Mouse (Mus musculus): ENCODE results near the gene Col23a1. TPM values are rescaled to one million over a fixed set of nuclear protein-coding genes. Genes with fewer than 3 reads are reported as not detected.

Col23a1 gene
- polyA plus RNA-seq, 1 experiment from 2014 or later: 24.3 TPM

DNA sequence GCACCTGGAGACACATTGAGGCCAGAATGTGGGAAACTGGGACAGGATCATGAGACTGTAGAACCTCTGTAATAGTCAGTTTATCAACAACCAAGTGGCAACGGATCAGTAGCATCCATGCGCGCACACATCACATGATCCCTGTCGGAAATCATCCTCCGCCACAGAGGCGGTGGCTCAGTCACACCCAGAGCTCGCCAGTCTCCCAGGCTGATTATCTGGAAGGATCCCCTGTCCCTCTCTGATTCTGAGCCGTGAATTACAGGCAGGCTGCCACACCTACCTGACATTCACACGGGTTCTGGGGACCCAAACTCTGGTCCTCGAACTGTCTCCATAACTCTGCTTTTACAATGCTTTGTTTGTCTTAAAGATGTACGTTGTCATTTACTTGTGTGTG lies 110.6 kb downstream of the Col23a1 start:
- Histone ChIP-seq H3K27me3 (replicated peaks; ENCODE audit: low read depth, poor library complexity, severe bottlenecking) (no peaks in the 10 kb centered on the region), H3K4me3 (no peak overlapping the region), H3K4me1 (peaks cover 5% of the 10 kb centered on the region; the same call in 1 of the 2 replicates), H3K27ac (replicated peaks) (no peak overlapping the region), H3K36me3 (replicated peaks) (no peaks in the 10 kb centered on the region), H3K9me3 (no peaks in the 10 kb centered on the region)
- WGBS: 93% methylated on average over 11 of the region's 11 CpGs
- DNase-seq (ENCODE audit: low spot score): no peak

DNA sequence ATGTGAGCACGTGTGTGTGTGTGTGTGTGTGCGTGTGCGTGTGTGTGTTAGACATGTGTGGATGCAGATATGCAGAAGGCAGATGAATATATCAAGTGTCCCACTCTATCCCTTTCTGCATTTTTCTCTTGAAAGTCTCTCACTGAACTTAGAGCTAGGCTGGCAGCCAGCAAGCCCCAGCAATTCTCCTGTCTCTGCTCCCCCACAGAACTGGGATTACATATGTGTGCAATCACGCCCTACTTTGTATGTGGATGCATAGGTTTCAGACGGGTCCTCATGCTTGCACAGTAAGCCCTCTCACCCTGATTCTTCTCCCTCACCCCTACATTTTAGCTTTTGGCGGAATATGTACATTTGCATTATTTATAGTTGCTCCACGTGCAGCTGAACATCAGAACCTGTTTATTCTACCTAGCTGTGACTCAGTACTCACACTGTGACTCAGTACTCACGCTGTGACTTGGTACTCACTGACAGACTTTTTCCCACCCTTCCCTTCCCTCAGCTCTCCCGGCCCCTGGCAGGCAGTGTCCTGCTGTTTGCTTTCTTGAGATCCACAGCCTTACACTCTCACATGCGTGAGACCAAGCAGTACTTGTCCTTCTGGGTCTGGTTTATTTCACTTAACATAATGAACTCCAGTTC lies 111.9 kb downstream of the Col23a1 start:
- Histone ChIP-seq H3K9me3 (no peaks in the 10 kb centered on the region), H3K36me3 (replicated peaks) (no peaks in the 10 kb centered on the region), H3K4me3 (no peak overlapping the region), H3K27ac (replicated peaks) (no peak overlapping the region), H3K27me3 (replicated peaks; ENCODE audit: low read depth, poor library complexity, severe bottlenecking) (no peaks in the 10 kb centered on the region), H3K4me1 (peaks cover 12% of the 10 kb centered on the region)
- 84% methylated on average over 10 of the region's 10 CpGs for WGBS
- DNase-seq (ENCODE audit: low spot score): no peak

DNA sequence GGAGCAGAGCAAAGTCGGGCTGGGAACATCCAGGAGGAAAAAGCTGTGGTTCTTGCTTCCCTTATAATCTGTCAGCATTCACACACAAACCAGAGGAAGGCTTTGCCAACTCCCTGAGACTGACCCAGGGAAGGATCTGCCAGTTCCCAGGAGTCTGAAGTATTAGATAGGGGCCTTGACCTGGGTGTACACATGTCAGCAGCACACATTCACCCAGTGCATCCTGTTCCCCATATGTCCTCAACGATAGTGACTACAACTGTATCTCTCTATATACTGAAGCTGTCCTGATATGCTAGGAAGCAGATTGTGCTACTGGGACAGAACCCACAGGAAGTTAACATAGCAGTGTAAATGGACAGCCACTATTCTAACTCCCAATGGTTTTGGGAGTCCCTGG lies 114.2 kb downstream of the Col23a1 start:
- no peaks in the 10 kb centered on the region for H3K36me3 ChIP-seq (replicated peaks)
- WGBS: 81% methylated on average over 2 of the region's 2 CpGs
- no peaks in the 10 kb centered on the region for H3K27me3 ChIP-seq (replicated peaks; ENCODE audit: low read depth, poor library complexity, severe bottlenecking)
- H3K4me3 ChIP-seq: no peak overlapping the region
- no peak overlapping the region for H3K27ac ChIP-seq (replicated peaks)
- H3K9me3 ChIP-seq: no peaks in the 10 kb centered on the region
- DNase-seq (ENCODE audit: low spot score): no peak
- peaks cover 21% of the 10 kb centered on the region for H3K4me1 ChIP-seq

DNA sequence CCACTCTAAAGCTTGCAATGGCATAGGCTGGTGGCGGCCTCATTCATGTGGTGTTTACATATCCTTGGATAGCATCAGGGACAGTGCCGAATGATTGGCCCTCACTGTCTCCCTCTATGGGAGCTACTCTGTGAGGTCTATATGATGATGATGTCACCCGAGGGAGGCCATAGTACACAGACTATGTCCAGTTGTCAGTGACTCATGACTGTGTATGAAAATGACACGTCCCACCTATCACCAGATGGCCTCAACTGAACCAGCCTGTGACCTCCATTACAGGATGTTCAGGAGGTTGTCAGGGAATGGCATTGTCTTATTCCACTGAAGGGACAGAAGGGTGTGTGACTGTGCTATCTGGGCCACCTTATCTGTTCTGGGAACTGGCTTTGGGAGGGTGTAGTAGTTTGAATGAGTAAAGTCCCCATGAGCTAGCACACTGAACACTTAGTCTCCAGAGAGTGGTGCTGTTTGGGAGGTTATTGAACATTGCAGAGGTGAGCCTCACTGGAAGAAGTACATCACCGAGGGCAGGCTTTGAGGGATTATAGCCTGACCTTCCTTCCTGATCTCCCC lies 115.2 kb downstream of the Col23a1 start:
- 87% methylated on average over 5 of the region's 5 CpGs for WGBS
- no peak overlapping the region for H3K27ac ChIP-seq (replicated peaks)
- peaks cover 25% of the 10 kb centered on the region for H3K4me1 ChIP-seq

DNA sequence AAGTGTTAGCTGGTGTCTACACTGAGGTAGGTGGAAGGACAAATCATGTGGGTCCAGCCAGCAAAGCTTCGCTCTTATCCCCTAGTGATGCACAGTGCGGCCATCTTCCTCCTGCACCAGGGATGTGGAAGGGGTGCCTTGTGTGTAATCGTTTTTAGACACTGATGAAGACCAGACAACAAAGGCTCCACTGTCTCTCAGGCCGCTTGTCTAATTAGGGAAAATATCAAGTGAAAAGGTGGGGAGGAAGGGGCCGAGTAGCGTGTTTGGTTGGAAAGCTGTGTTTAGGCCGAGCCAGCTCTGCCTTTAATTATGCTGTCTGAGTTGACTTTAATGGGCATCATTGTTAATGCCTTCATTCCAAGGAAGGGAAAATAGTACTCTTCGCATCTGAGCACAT lies 116.8 kb downstream of the Col23a1 start:
- DNase-seq (ENCODE audit: low spot score): peak; percentile 39
- Histone ChIP-seq H3K27ac (replicated peaks) (peak overlapping the region; percentile 20), H3K4me3 (no peak overlapping the region), H3K9me3 (no peaks in the 10 kb centered on the region), H3K36me3 (replicated peaks) (0 out of 2 replicates have a peak, but pooled peaks cover 2% of the 10 kb centered on the region), H3K27me3 (replicated peaks; ENCODE audit: low read depth, poor library complexity, severe bottlenecking) (no peaks in the 10 kb centered on the region), H3K4me1 (peaks cover 35% of the 10 kb centered on the region)
- WGBS: 46% methylated on average over 8 of the region's 8 CpGs

More for the DNA sequence above, 115.2 kb downstream of the Col23a1 start:
- 0 out of 2 replicates have a peak, but pooled peaks cover 2% of the 10 kb centered on the region for H3K36me3 ChIP-seq (replicated peaks)
- DNase-seq (ENCODE audit: low spot score): no peak
- no peaks in the 10 kb centered on the region for H3K9me3 ChIP-seq
- no peaks in the 10 kb centered on the region for H3K27me3 ChIP-seq (replicated peaks; ENCODE audit: low read depth, poor library complexity, severe bottlenecking)
- H3K4me3 ChIP-seq: no peak overlapping the region

DNA sequence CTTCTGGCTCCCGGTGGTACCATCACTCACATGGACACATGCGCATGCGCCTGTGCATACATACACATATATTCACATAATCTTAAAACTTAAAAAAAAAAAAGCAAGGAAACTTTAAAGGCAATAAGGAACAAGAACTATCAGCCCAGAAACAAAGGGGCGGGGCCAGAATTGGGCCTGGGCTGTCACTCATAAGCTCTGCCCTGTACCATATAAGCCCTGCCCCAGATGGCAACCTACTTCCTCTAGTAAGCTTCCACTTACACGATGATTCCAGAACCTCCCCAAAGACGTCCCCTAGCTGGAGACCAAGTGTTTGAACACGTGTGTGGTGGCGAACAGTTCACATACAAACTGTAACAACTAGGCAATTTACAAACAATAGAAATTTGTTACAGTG lies 117.6 kb downstream of the Col23a1 start:
- H3K9me3 ChIP-seq: no peaks in the 10 kb centered on the region
- 88% methylated on average over 8 of the region's 8 CpGs for WGBS
- peak overlapping the region; percentile 20 for H3K27ac ChIP-seq (replicated peaks)
- no peaks in the 10 kb centered on the region for H3K27me3 ChIP-seq (replicated peaks; ENCODE audit: low read depth, poor library complexity, severe bottlenecking)
- no peak overlapping the region for H3K4me3 ChIP-seq
- 0 out of 2 replicates have a peak, but pooled peaks cover 2% of the 10 kb centered on the region for H3K36me3 ChIP-seq (replicated peaks)
- H3K4me1 ChIP-seq: peaks cover 35% of the 10 kb centered on the region
- no peak for DNase-seq (ENCODE audit: low spot score)

DNA sequence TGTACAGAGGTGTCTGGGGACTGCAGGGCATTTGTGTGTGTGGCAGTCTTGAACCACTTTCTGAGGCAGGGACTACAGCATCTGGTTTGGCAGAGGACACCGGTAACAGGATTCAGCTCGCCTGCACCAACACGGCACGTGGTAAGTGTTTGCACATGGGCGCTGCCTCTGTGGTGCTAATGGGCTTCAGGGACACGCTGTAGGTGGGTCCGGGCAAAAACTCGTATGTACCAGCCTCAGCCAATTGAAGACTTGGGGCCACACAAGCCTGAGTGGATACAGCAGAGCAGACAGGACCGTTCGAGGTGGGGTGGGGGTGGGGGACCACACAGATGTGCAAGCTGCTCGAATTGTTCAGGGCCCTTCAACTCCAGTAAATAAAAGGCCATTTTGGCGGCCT lies 121.1 kb downstream of the Col23a1 start:
- peak overlapping the region; percentile 36 for H3K27ac ChIP-seq (replicated peaks)
- WGBS: 69% methylated on average over 12 of the region's 12 CpGs
- H3K9me3 ChIP-seq: no peaks in the 10 kb centered on the region
- 0 out of 2 replicates have a peak, but pooled peaks cover 2% of the 10 kb centered on the region for H3K36me3 ChIP-seq (replicated peaks)
- peak; percentile 45 for DNase-seq (ENCODE audit: low spot score)
- H3K4me3 ChIP-seq: no peak overlapping the region
- no peaks in the 10 kb centered on the region for H3K27me3 ChIP-seq (replicated peaks; ENCODE audit: low read depth, poor library complexity, severe bottlenecking)
- peaks cover 38% of the 10 kb centered on the region for H3K4me1 ChIP-seq

DNA sequence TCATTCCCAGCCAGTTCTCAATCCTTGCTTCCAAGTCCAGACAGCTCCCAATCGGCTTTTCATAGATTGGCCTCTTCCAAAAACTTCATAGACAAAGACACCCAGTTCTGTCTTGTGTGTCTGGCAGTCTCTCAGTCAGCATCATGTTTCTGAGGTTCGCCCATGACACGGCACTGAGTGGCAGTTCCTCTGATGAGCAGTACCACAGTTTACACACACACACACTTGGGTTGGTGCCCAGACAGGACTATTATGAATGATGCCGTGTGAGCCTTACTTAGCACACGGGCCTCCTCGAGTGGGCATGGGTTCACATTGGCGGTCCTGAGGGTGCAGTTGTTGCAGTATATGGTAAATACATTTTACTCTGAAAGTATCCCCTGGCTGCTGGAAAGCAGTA lies 124.8 kb downstream of the Col23a1 start:
- Histone ChIP-seq H3K36me3 (replicated peaks) (0 out of 2 replicates have a peak, but pooled peaks cover 2% of the 10 kb centered on the region), H3K4me3 (no peak overlapping the region), H3K4me1 (peaks cover 55% of the 10 kb centered on the region), H3K27me3 (replicated peaks; ENCODE audit: low read depth, poor library complexity, severe bottlenecking) (no peaks in the 10 kb centered on the region), H3K9me3 (no peaks in the 10 kb centered on the region), H3K27ac (replicated peaks) (no peak overlapping the region)
- DNase-seq (ENCODE audit: low spot score): no peak
- 88% methylated on average over 7 of the region's 7 CpGs for WGBS

DNA sequence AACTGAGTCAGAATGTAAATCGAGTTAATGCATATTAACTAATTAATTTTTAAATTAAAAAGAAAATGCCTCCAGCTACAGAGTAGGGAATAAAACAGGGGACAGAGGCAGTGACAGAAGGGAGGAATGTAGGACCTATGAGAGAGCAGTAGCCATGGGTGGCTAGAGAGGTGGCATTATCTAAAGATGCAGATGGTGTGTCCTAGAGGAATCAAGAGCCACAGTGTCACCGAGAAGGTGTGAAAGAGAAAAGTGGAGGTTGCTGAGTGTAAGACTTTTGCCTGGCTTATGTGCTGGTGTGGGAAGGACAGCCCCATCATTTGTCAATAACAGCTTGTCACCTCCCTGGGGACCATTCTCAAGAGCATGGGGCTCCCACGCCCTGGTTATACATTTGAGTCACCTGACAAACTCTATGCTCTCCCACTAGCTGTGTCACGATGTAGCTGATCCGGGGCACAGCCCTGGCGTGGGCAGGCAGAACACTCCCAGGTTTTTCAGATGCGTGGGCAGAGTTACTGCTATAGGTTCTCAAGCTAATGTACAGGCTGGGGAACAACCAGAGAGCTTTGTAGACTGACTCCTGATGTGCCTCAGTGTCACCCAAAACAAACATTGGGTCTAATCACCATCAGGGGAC lies 125.4 kb downstream of the Col23a1 start:
- H3K27me3 ChIP-seq (replicated peaks; ENCODE audit: low read depth, poor library complexity, severe bottlenecking): no peaks in the 10 kb centered on the region
- H3K36me3 ChIP-seq (replicated peaks): no peaks in the 10 kb centered on the region
- no peak overlapping the region for H3K27ac ChIP-seq (replicated peaks)
- H3K9me3 ChIP-seq: no peaks in the 10 kb centered on the region
- 87% methylated on average over 7 of the region's 7 CpGs for WGBS
- H3K4me3 ChIP-seq: no peak overlapping the region
- no peak for DNase-seq (ENCODE audit: low spot score)
- H3K4me1 ChIP-seq: peaks cover 60% of the 10 kb centered on the region

DNA sequence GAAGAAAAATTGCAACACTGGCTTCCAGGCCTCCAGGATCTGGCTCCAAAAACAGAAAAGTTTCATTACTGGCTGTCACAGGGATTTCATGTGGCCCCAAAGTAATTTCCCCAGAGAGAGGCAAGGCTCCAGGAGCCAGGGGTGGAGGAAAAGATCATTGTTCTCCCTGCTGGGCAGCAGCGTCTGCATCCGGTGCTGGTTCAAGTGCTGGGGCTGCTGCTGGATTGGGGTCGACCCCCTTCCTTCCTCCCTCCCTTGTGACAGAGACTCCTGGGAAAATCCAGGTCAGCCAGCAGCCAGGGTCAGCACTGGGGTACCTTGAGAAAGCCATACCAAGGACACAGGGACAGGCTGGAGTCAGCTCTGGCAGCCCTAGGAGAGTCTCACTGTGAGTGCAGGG lies 129.1 kb downstream of the Col23a1 start:
- DNase-seq (ENCODE audit: low spot score): peak; percentile 49
- H3K27ac ChIP-seq (replicated peaks): peak overlapping the region; percentile 78
- no peaks in the 10 kb centered on the region for H3K27me3 ChIP-seq (replicated peaks; ENCODE audit: low read depth, poor library complexity, severe bottlenecking)
- no peaks in the 10 kb centered on the region for H3K9me3 ChIP-seq
- H3K4me1 ChIP-seq: peaks cover 79% of the 10 kb centered on the region
- H3K4me3 ChIP-seq: no peak overlapping the region
- no peaks in the 10 kb centered on the region for H3K36me3 ChIP-seq (replicated peaks)
- WGBS: 12% methylated on average over 3 of the region's 3 CpGs

DNA sequence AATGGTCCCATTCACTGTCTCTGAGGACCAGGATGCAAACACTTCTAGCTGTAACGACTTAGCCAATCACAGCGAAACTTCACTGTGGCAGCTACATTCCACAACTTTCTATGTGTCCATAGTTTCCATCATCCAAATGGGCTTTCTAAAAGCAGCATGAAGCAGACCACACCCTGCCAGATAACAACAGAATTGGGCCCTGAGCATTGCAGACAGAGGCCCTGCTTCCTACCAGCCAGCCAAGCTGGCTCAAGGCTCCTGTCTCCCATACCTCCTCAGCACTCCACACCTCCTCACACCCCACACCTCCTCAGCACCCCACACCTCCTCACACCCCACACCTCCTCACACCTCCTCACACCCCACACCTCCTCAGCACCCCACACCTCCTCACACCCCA lies 132.2 kb downstream of the Col23a1 start:
- 83% methylated on average over 2 of the region's 2 CpGs for WGBS
- no peak overlapping the region for H3K4me3 ChIP-seq
- peaks cover 86% of the 10 kb centered on the region for H3K4me1 ChIP-seq

DNA sequence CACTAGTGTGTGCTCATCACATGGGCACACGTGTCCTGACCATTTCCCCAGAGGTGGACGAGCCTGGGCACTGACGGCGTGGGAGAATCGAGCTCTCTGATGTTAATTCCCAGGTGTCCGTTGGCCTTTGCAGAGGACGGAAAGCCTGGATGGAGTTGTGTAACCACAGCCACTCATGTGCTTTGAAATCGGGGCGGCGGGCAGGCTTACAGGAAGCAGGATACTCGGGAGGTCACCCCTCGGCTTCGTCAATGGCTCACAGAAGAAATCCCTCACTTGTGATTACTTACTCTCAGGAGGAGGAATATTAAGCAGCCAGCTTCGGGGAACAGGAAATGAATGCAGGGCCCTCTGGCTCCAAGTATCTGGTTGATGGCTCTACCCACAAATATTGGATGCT lies 133.0 kb downstream of the Col23a1 start:
- DNase-seq (ENCODE audit: low spot score): no peak
- Histone ChIP-seq H3K36me3 (replicated peaks) (0 out of 2 replicates have a peak, but pooled peaks cover 4% of the 10 kb centered on the region), H3K4me3 (no peak overlapping the region), H3K4me1 (peaks cover 78% of the 10 kb centered on the region), H3K27me3 (replicated peaks; ENCODE audit: low read depth, poor library complexity, severe bottlenecking) (no peaks in the 10 kb centered on the region), H3K9me3 (no peaks in the 10 kb centered on the region), H3K27ac (replicated peaks) (no peak overlapping the region)
- WGBS: 71% methylated on average over 14 of the region's 14 CpGs

More for the DNA sequence above, 132.2 kb downstream of the Col23a1 start:
- no peak overlapping the region for H3K27ac ChIP-seq (replicated peaks)
- no peak for DNase-seq (ENCODE audit: low spot score)
- H3K9me3 ChIP-seq: no peaks in the 10 kb centered on the region
- H3K36me3 ChIP-seq (replicated peaks): no peaks in the 10 kb centered on the region
- H3K27me3 ChIP-seq (replicated peaks; ENCODE audit: low read depth, poor library complexity, severe bottlenecking): no peaks in the 10 kb centered on the region

DNA sequence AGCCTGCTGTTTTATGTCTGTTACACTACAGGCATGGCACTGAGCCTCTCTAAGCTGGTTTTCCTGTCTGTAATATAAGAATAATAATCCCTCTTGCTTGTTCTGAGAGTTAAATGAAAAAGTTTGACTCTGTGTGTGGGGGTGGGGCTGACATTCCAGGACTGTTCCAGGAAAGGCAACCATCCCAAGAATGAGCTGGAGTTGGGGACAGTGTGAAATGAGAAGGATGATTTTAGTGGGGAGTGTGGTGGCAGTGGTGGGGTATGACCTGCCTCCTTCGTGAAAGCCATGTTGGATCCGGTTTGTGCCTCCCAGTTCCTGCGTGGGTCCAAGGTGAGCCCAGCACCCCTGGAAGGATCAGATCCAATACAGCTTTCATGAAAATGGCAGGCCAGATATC lies 136.4 kb downstream of the Col23a1 start:
- Histone ChIP-seq H3K4me3 (no peak overlapping the region), H3K27me3 (replicated peaks; ENCODE audit: low read depth, poor library complexity, severe bottlenecking) (no peaks in the 10 kb centered on the region), H3K4me1 (peaks cover 65% of the 10 kb centered on the region), H3K36me3 (replicated peaks) (0 out of 2 replicates have a peak, but pooled peaks cover 4% of the 10 kb centered on the region), H3K9me3 (no peaks in the 10 kb centered on the region), H3K27ac (replicated peaks) (no peak overlapping the region; the same call in 1 of the 2 replicates)
- WGBS: 88% methylated on average over 3 of the region's 3 CpGs
- no peak for DNase-seq (ENCODE audit: low spot score)

Data from embryonic facial prominence, embryonic 10.5 days (tissue).